Mouse (Mus musculus): ENCODE results near the gene Map2k6.

DNA sequence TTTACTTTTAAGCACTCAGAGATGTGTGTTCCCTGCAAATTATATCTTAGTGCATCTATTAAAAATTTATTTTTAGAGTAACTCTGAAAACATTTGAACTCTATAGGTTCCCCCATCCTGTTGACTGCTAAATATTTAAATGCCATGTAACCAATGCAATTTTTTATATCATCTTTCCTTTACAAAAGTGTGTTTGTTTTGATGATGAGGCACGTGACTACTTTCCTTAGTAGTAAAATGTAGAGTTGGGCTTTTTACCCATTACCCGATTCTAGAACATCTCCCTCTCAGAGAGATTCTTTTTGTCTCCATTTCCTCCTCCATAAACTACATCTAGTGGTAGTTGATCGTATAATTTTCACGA is 51.8 kb downstream of the Map2k6 start:
- TF ChIP-seq CTCF (IDR thresholded peaks at IDR 0.05; ENCODE audit: low read depth) (no peak), EP300 (IDR thresholded peaks at IDR 0.05; ENCODE audit: low read depth) (no peak)

Data from liver, postnatal 0 days (tissue).